Mouse (Mus musculus) embryonic fibroblast, embryonic 13.5 days (primary cell): ENCODE measurements around the gene Gnai1.

Source experiments
- CTCF ChIP-seq: IDR thresholded peaks from 2 replicates; pipeline ENCODE4 v1.5.1; 2011; ENCODE audit warnings: mild to moderate bottlenecking, control low read depth, low read length, moderate library complexity, borderline replicate concordance; ENCODE audit not compliant: insufficient read depth
- POLR2A ChIP-seq: IDR thresholded peaks from 2 replicates; pipeline ENCODE4 v1.6.1; 2011; ENCODE audit warnings: low read depth, mild to moderate bottlenecking, control low read depth, low read length, moderate library complexity

DNA sequence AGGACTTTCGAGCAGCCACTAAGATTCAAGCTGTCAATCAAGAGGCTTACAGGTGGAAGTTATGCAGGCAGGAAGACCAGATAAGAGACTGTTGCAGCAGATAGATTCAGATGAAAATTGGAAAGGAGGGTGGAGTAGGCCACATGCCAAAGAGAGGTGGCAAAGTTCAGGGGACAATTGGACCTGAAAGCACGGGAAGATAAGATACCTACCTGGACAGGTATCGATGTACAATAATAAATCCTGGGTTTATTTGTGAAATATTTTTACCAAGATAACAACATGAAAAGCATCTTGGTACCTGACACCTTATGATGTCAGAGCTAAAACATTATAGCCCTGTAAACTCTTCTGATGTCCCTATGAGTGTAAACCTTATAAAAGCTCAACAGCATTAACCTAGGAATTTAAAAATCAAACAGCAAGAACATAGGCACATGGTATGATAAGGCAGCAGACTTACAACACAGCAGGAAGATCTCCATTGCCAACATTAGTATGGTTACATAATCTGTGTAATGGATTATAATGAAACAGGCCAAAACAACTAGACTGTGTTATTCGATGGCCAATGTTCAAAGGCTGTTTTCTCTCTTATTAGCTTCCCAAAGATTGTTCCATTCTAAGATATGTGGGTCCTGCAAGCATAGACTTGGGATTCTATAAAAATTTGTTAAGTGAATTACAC lies 16.6 kb downstream of the Gnai1 start:
- TF ChIP-seq POLR2A (no peak), CTCF (no peak)
